Mouse (Mus musculus) lung, adult 2 months (tissue): ENCODE data around the gene Dcaf8. TPM values are rescaled to one million over a fixed set of nuclear protein-coding genes. Genes with fewer than 3 reads are reported as not detected.

Experiments used
- DNase-seq: peaks from one replicate; pipeline ENCODE4 v3.0.0; 2022
- H3K4me1 ChIP-seq: fragments of 200-500 bp; 2 replicates; pipeline ENCODE4 v1.6.1; 2011; ENCODE audit warnings: low read length; ENCODE audit not compliant: control insufficient read depth, insufficient read depth
- H3K4me3 ChIP-seq: fragments of 200-500 bp; replicated peaks from 2 replicates; pipeline ENCODE3; 2011; ENCODE audit warnings: low read depth, mild to moderate bottlenecking, control low read depth, low read length; ENCODE audit errors: extremely low read depth
- CTCF ChIP-seq: fragments of 200-500 bp; IDR thresholded peaks from 2 replicates; pipeline ENCODE4 v1.5.1; 2011; ENCODE audit warnings: mild to moderate bottlenecking, low read length, control low read depth; ENCODE audit not compliant: insufficient read depth
- POLR2A ChIP-seq: fragments of 200-500 bp; IDR thresholded peaks from 2 replicates; pipeline ENCODE4 v1.6.1; 2011; ENCODE audit warnings: low read depth, mild to moderate bottlenecking, control low read depth, low read length, borderline replicate concordance; ENCODE audit errors: extremely low read depth
- WGBS: fragments of 180-500 bp; shearing (Covaris S2); methylation state at CpG from one replicate; pipeline ENCODE4 v1.1.7; 2018; 5-methylcytosine and 5-hydroxymethylcytosine counted together
- polyA plus RNA-seq: library from polyadenylated mRNA; depleted of rRNA; stranded (reverse); fragments of >200 nt; gene quantifications from 2 replicates; pipeline ENCODE4 v1.2.3, GENCODE M21; 2012

Dcaf8 gene
- polyA plus RNA-seq, 1 experiment: 74.9 TPM

DNA sequence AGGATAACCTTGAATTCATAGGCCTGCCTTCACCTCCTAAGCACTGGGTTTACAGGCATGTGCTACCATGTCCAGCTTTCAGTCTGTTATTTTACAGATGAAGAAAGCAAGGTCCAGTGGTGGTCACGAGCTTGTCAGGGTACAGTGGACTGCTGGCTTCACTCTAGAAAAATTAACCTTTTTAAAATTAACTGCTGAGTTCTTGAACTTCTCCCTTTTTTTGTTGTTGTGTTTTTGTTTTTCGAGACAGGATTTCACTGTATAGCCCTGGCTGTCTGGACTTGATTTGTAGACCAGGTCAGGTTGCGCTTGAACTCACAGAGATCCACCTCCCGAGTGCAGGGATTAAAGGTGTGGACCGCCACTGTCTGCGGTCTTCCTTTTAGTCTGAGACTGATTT lies 15.1 kb downstream of the Dcaf8 start:
- 88% methylated on average over 6 of the region's 6 CpGs for WGBS
- Histone ChIP-seq H3K4me3 (no peak overlapping the region), H3K4me1 (peaks cover 2% of the 10 kb centered on the region)
- TF ChIP-seq CTCF (no peak), POLR2A (no peak)
- no peak for DNase-seq

DNA sequence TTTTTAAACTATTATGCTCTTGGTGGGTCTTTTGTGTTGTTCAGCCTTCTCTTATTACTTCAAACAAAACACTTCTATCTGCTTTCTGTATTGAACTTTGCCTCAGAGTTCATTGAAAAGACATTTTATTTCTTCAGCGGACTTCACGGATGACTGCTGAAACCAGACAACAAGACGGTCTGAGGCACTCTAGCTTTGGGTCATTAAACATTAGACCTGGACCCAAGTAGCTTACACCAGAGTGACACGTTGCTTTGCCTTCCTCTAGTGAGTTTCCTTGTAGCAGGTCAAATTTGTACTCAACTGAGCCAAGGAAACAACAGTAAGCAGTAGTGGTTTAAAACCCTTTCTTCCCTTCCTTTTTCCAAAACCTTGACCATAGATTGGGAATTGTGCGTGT lies 20.0 kb downstream of the Dcaf8 start:
- 79% methylated on average over 5 of the region's 5 CpGs for WGBS
- TF ChIP-seq CTCF: no peak
- no peak for TF ChIP-seq POLR2A
- Histone ChIP-seq H3K4me1 (no peaks in the 10 kb centered on the region), H3K4me3 (no peak overlapping the region)
- no peak for DNase-seq

DNA sequence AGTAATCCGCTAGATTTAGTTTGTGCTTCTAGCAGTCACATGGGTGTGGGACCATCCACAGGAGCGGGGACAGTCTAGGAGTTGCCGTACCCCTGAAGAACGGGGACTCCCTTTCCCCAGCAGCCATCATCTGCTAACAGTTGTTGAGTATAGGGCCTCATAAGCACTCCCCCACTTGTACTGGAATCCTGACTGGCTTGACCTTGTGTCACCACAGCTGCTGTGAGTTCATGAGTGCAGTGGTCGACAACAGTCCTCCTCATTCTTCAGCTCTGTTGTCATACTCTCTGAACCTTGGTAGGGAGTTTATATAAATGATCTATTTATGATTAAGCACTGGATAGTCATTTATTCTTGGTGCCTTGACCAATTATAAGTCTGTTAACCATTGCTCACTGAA lies 21.9 kb downstream of the Dcaf8 start:
- TF ChIP-seq POLR2A (no peak), CTCF (no peak)
- Histone ChIP-seq H3K4me1 (no peaks in the 10 kb centered on the region), H3K4me3 (no peak overlapping the region)
- 91% methylated on average over 5 of the region's 5 CpGs for WGBS
- DNase-seq: no peak

DNA sequence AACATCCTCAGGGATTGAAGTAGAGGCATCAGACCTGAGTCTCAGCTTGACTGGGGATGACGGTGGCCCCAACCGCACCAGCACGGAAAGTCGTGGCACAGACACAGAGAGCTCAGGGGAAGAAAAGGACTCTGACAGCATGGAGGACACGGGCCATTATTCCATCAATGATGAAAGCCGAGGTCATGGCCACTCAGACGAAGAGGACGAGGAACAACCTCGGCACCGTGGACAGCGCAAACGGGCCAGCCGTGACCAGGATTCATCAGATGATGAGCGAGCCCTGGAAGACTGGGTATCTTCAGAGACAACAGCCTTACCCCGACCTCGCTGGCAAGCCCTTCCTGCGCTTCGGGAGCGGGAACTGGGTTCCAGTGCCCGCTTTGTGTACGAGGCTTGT lies 24.5 kb downstream of the Dcaf8 start:
- TF ChIP-seq CTCF: no peak
- no peak for TF ChIP-seq POLR2A
- Histone ChIP-seq H3K4me1 (no peaks in the 10 kb centered on the region), H3K4me3 (no peak overlapping the region)
- no peak for DNase-seq
- 94% methylated on average over 21 of the region's 21 CpGs for WGBS

DNA sequence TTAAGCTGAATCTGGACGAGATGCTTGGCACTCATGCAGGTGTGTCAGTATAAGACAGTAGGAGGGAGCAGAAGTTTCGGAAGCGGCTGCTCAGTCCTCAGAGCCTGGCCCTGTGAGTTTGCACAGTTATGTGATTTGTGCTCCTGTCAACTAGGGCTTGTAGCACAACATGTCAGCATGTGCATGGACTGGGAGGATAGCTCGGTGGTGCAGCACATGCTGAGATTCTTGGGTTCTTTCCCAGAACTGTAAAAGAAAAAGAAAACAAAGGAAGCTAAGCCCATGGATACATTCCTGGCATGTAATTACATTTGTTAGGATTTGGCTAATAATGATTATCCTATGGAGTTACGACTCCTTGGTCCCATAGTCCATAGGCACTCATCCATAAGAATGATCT lies 25.3 kb downstream of the Dcaf8 start:
- Histone ChIP-seq H3K4me1 (no peaks in the 10 kb centered on the region), H3K4me3 (no peak overlapping the region)
- WGBS: 66% methylated on average over 5 of the region's 5 CpGs
- DNase-seq: no peak
- TF ChIP-seq CTCF (no peak), POLR2A (no peak)

DNA sequence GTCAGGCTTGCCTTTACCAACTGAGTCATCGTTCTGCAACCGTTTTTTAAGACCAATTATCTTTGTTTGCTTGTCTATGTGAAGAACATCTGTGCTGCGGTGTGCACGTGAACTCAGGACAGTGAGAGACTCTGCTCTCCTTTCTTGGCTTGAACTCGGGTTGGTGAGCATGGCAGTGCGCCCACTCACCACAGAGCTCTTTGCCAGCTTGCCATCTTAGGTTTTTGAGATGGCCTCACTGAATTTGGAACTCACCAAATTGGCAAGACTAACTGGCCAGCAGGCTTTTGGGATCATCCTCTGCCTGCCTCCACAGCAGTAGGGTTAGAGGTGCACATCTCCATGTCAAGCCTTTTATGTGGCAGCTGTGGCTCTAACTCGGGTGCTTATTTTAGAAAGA lies 29.9 kb downstream of the Dcaf8 start:
- WGBS: 73% methylated on average over 7 of the region's 7 CpGs
- DNase-seq: no peak

DNA sequence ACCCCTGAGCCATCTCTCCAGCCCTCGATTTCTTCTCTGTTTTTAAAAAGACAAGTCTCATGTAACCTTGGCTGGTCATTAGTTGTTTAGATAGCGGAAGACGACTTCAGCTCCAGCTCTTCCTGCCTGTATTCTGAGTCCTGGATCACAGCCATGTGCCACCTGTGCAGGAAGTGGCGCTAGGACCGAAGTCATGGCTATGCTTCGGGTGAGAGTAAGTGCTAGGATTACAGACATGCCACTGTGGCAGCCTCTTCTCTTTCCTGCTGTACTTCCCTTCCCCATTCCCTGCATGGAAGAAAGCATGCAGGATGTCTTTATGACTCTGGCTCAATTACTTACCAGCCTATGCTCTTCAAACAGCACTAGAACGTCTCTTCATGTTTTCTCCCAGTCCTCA lies 31.2 kb downstream of the Dcaf8 start:
- H3K4me3 ChIP-seq: no peak overlapping the region
- DNase-seq: no peak
- 42% methylated on average over 7 of the region's 7 CpGs for WGBS
- H3K4me1 ChIP-seq: no peaks in the 10 kb centered on the region
- TF ChIP-seq POLR2A: no peak
- TF ChIP-seq CTCF: no peak

More for the DNA sequence above, 29.9 kb downstream of the Dcaf8 start:
- Histone ChIP-seq H3K4me1 (no peaks in the 10 kb centered on the region), H3K4me3 (no peak overlapping the region)
- TF ChIP-seq CTCF (no peak), POLR2A (no peak)

DNA sequence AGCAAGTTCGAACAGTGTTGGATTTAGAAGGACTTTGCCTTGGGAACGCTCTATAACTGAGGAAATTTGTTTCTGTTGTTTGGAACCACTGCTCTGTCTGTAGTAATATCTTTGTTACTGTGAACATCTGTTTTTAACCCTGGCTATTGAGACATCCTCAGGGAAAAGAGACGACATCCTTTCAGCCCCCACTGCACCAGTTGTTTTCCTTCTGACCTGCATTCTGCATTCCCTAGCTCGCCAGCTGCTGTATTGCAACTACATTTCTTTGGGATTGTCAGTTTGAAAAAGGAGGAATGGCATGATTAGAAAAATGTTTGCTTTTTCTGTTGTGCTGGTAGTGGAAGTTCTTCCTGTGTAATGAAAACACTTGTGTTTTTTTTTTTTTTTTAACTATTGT lies 33.0 kb downstream of the Dcaf8 start:
- Histone ChIP-seq H3K4me1 (no peaks in the 10 kb centered on the region), H3K4me3 (no peak overlapping the region)
- no peak for TF ChIP-seq POLR2A
- TF ChIP-seq CTCF: no peak
- WGBS: 58% methylated on average over 4 of the region's 4 CpGs
- no peak for DNase-seq

DNA sequence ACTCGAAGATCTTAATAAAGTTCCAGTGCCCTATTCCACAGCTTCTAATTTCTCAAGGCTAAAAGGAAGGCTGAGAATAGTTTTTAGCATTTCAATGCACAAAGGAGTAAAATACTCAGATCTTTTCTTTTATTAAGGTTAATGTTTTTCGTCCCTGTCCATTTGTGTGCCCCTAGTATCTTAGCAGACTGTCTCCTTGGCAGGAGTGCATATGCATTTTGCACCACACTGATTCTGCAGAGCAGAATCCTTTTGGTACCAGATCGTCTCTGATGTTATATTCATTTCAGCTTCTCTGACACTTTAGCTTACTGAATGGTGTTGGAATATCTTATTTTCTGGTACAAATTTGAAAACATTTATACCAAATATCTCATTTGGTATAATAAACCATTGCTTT lies 33.9 kb downstream of the Dcaf8 start:
- 96% methylated on average over 3 of the region's 3 CpGs for WGBS
- Histone ChIP-seq H3K4me1 (no peaks in the 10 kb centered on the region), H3K4me3 (no peak overlapping the region)
- DNase-seq: no peak
- TF ChIP-seq POLR2A: no peak

DNA sequence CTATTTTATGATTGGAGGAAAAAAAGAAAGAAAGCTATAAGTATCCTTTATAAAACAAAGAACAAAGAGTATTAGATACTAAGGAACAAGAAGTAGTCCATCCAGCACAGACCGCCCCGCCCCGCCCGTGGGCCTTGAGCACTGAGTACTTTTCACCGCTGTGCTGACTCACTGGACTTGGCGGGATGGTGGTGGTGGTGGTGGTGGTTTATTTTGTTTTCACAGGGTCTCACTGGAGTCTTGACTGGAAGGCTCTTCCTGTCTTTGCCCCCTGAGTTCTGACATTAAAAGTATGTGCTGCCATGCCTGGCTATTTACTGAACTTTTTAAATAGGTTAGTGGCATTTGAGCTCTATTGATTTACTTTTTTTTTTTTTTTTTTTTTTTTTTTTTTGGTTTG lies 35.2 kb downstream of the Dcaf8 start:
- WGBS: 95% methylated on average over 6 of the region's 6 CpGs
- DNase-seq: no peak
- Histone ChIP-seq H3K4me3 (no peak overlapping the region), H3K4me1 (no peaks in the 10 kb centered on the region)
- TF ChIP-seq CTCF (no peak), POLR2A (no peak)

DNA sequence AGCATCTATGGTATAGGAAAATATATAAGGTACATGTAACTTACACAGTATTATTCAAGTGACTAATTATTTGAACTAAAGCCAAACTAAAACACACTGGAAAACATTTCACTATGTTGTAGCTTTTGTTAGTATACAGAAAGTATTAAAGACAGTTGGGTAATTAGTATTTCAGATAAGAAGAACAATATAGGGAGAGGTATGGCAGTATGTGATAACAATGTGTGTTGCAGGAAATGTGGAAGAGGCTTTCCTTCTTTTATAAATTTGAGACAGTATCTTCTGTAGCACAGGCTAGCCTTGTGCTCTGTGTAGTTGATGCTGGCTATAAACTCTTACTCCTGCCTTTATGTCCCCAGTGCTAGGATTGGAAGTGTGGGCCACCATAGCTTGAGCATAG lies 36.0 kb downstream of the Dcaf8 start:
- H3K4me3 ChIP-seq: no peak overlapping the region

More for the DNA sequence above, 36.0 kb downstream of the Dcaf8 start:
- DNase-seq: no peak
- TF ChIP-seq CTCF (no peak), POLR2A (no peak)
- no peaks in the 10 kb centered on the region for H3K4me1 ChIP-seq
